Mouse (Mus musculus) testis, adult 10 weeks (tissue): Measurements from ENCODE around the gene Mx1. TPM values are rescaled to one million over a fixed set of nuclear protein-coding genes. Genes with fewer than 3 reads are reported as not detected.

Source experiments
- polyA plus RNA-seq: library from polyadenylated mRNA; stranded (reverse); fragments of 350-450 nt; fragmentation: Illumina TruSeq; extraction: RNeasy Lipid Tissue Mini Kit (QIAGEN cat#74804); gene quantifications from one replicate; pipeline ENCODE4 v1.2.3, GENCODE M21; 2014; ENCODE audit warnings: low read depth, low replicate concordance

The Mx1 gene
- polyA plus RNA-seq: 3.4 TPM

GRCm38 (mm10) chr16:97462481-97463181 lies at the start of gene Mx1:
TSS of gene Mx1 (minus strand) at chr16:97462907.

Other genes starting within 250 kb of the Mx1 start
- 1.1 TPM for gene Bace2, start 106.2 kb downstream of the Mx1 start, polyA plus RNA-seq
- 63.6 TPM for gene Fam3b, start 51.9 kb upstream of the Mx1 start, polyA plus RNA-seq
- 0.34 TPM for gene Tmprss2, start 148.3 kb upstream of the Mx1 start, polyA plus RNA-seq